Mouse (Mus musculus): ENCODE measurements around the gene Hist1h2bj. TPM values are rescaled to one million over a fixed set of nuclear protein-coding genes. Genes with fewer than 3 reads are reported as not detected.

The Hist1h2bj gene
- total RNA-seq, 2 experiments from 2014 or later = 134 to 990 TPM

Other genes starting within 250 kb of the Hist1h2bj start
- 261 and 279 TPM in 2 replicates for gene Hist1h2bq, start 233.0 kb upstream of the Hist1h2bj start, total RNA-seq (2014; fragmentation: Nextera tagmentation)
- gene Hist1h2bq, start 233.0 kb upstream of the Hist1h2bj start, total RNA-seq (2017) = 496 and 652 TPM in 2 replicates
- 54.5 TPM in 1 of 2 replicates, not detected in the other for gene Hist1h2ao, start 232.7 kb upstream of the Hist1h2bj start, total RNA-seq (2014; fragmentation: Nextera tagmentation)
- gene Hist1h2ao, start 232.7 kb upstream of the Hist1h2bj start, total RNA-seq (2017) = 38.4 TPM in 1 of 2 replicates, not detected in the other
- 72.5 and 88.1 TPM in 2 replicates for gene Hist1h4m, start 231.5 kb upstream of the Hist1h2bj start, total RNA-seq (2014; fragmentation: Nextera tagmentation)
- 1,782 and 2,792 TPM in 2 replicates for gene Hist1h4m, start 231.5 kb upstream of the Hist1h2bj start, total RNA-seq (2017)
- gene Hist1h4n, start 211.0 kb upstream of the Hist1h2bj start, total RNA-seq (2014; fragmentation: Nextera tagmentation) = 21.5 and 58.9 TPM in 2 replicates
- 1,825 and 2,129 TPM in 2 replicates for gene Hist1h4n, start 211.0 kb upstream of the Hist1h2bj start, total RNA-seq (2017)
- gene Hist1h2ap, start 209.7 kb upstream of the Hist1h2bj start, total RNA-seq (2014; fragmentation: Nextera tagmentation) = 38.3 and 85.3 TPM in 2 replicates
- gene Hist1h2ap, start 209.7 kb upstream of the Hist1h2bj start, total RNA-seq (2017) = 5,843 and 7,480 TPM in 2 replicates
- gene Hist1h2br, start 209.5 kb upstream of the Hist1h2bj start, total RNA-seq (2014; fragmentation: Nextera tagmentation) = 243 and 249 TPM in 2 replicates
- gene Hist1h2br, start 209.5 kb upstream of the Hist1h2bj start, total RNA-seq (2017) = 665 and 823 TPM in 2 replicates
- gene Zfp184, start 98.1 kb upstream of the Hist1h2bj start, total RNA-seq (2014; fragmentation: Nextera tagmentation) = 13.3 and 15.7 TPM in 2 replicates
- gene Zfp184, start 98.1 kb upstream of the Hist1h2bj start, total RNA-seq (2017) = 13.3 and 16.3 TPM in 2 replicates
- gene Pom121l2, start 62.0 kb upstream of the Hist1h2bj start, total RNA-seq (2014; fragmentation: Nextera tagmentation) = not detected in 2 replicates
- gene Pom121l2, start 62.0 kb upstream of the Hist1h2bj start, total RNA-seq (2017) = not detected in 2 replicates
- 12.8 and 15.1 TPM in 2 replicates for gene Prss16, start 33.5 kb upstream of the Hist1h2bj start, total RNA-seq (2014; fragmentation: Nextera tagmentation)
- 8.3 and 9.1 TPM in 2 replicates for gene Prss16, start 33.5 kb upstream of the Hist1h2bj start, total RNA-seq (2017)
- gene Hist1h2ah, start 7.6 kb upstream of the Hist1h2bj start, total RNA-seq (2014; fragmentation: Nextera tagmentation) = 13.4 TPM in 1 of 2 replicates, not detected in the other
- gene Hist1h2ah, start 7.6 kb upstream of the Hist1h2bj start, total RNA-seq (2017) = 1,444 and 2,588 TPM in 2 replicates
- 9.6 and 80.5 TPM in 2 replicates for gene Hist1h2bk, start 7.3 kb upstream of the Hist1h2bj start, total RNA-seq (2014; fragmentation: Nextera tagmentation)
- gene Hist1h2bk, start 7.3 kb upstream of the Hist1h2bj start, total RNA-seq (2017) = 2,021 and 2,596 TPM in 2 replicates
- gene Hist1h4i, start 1.9 kb upstream of the Hist1h2bj start, total RNA-seq (2014; fragmentation: Nextera tagmentation) = 56.3 and 74.3 TPM in 2 replicates
- gene Hist1h4i, start 1.9 kb upstream of the Hist1h2bj start, total RNA-seq (2017) = 87.0 TPM in 2 replicates
- gene Hist1h2ag, start 270 bp upstream of the Hist1h2bj start, total RNA-seq (2014; fragmentation: Nextera tagmentation) = 2.7 and 32.2 TPM in 2 replicates
- gene Hist1h2ag, start 270 bp upstream of the Hist1h2bj start, total RNA-seq (2017) = 1,459 and 1,590 TPM in 2 replicates
- not detected in 2 replicates for gene Vmn1r188, start 41.2 kb downstream of the Hist1h2bj start, total RNA-seq (2014; fragmentation: Nextera tagmentation)
- gene Vmn1r188, start 41.2 kb downstream of the Hist1h2bj start, total RNA-seq (2017) = not detected in 2 replicates
- gene Vmn1r189, start 62.6 kb downstream of the Hist1h2bj start, total RNA-seq (2014; fragmentation: Nextera tagmentation) = not detected in 2 replicates
- gene Vmn1r189, start 62.6 kb downstream of the Hist1h2bj start, total RNA-seq (2017) = not detected in 2 replicates
- not detected in 2 replicates for gene Vmn1r191, start 140.8 kb downstream of the Hist1h2bj start, total RNA-seq (2014; fragmentation: Nextera tagmentation)
- not detected in 2 replicates for gene Vmn1r191, start 140.8 kb downstream of the Hist1h2bj start, total RNA-seq (2017)
- not detected in 2 replicates for gene Vmn1r192, start 147.9 kb downstream of the Hist1h2bj start, total RNA-seq (2014; fragmentation: Nextera tagmentation)
- gene Vmn1r192, start 147.9 kb downstream of the Hist1h2bj start, total RNA-seq (2017) = not detected in 2 replicates
- gene Vmn1r193, start 179.9 kb downstream of the Hist1h2bj start, total RNA-seq (2014; fragmentation: Nextera tagmentation) = not detected in 2 replicates
- gene Vmn1r193, start 179.9 kb downstream of the Hist1h2bj start, total RNA-seq (2017) = not detected in 2 replicates
- not detected in 2 replicates for gene Vmn1r194, start 201.0 kb downstream of the Hist1h2bj start, total RNA-seq (2014; fragmentation: Nextera tagmentation)
- gene Vmn1r194, start 201.0 kb downstream of the Hist1h2bj start, total RNA-seq (2017) = not detected in 2 replicates
- not detected in 2 replicates for gene Vmn1r195, start 227.3 kb downstream of the Hist1h2bj start, total RNA-seq (2014; fragmentation: Nextera tagmentation)
- not detected in 2 replicates for gene Vmn1r195, start 227.3 kb downstream of the Hist1h2bj start, total RNA-seq (2017)
- not detected in 2 replicates for gene Vmn1r196, start 246.7 kb downstream of the Hist1h2bj start, total RNA-seq (2014; fragmentation: Nextera tagmentation)
- not detected in 2 replicates for gene Vmn1r196, start 246.7 kb downstream of the Hist1h2bj start, total RNA-seq (2017)

Data from granulocyte monocyte progenitor cell, adult 5-6 weeks (primary cell).